25 mouse cellular contexts compared by ENCODE assay signal in the genomic region with DNA sequence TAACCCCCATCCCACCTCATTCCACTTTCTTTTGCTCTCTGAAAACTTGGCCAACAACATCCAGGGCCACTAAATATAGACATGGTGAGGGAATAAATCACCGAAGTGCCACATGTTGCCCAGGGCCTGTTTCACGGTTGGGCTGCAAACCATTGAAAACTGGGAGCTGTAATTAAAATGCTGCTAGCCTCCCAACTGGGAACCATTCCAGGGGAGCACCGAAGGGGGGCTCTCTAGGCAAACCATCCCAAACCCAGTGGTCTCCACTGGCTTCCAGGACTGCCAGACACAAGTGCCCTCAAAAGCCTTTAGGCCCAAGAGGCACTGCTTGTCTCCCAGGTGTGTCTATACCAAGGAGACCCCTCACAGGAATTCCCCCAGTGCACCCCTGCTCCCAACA. TPM values are rescaled to one million over a fixed set of nuclear protein-coding genes. Genes with fewer than 3 reads are reported as not detected.
A peak's percentile ranks its signal among the peaks of the same experiment; 100 is the strongest.
DNase-seq lines count a peak whose midpoint lies in the region; ATAC-seq and TF ChIP-seq lines count a peak whose summit lies in the region.
"Had no signal": no experiment of that assay in that cellular context is flagged by ENCODE, and none has a peak within 500 bp of the region (broad histone marks: within the 10 kb centered on the region; RNA-seq: fewer than 3 reads in every experiment).

No protein-coding gene starts in this region.

- no peak for TF ChIP-seq CTCF in kidney, postnatal 0 days (IDR thresholded peaks at IDR 0.05; ENCODE audit: low read depth)

- DNase-seq in forebrain, embryonic 11.5 days (ENCODE audit: low spot score) = no peak
- peak; percentile 39 for DNase-seq in kidney, postnatal 0 days (ENCODE audit: low spot score)
- no peak for DNase-seq in kidney, adult 18-20 months
- no peak for DNase-seq in neural tube, embryonic 10.5 days (ENCODE audit: extremely low spot score, low spot score)
- DNase-seq in spleen, postnatal 10 days (ENCODE audit: low spot score in 2 of 2) = no peak
- DNase-seq: adrenal gland, postnatal 25 days; cerebellum, adult 11-12 months; cerebellum, postnatal 25 days; embryo, embryonic 11 days; kidney, postnatal 14 days; layer of hippocampus, adult 9-11 months; lung, adult 2 months; lung, postnatal 36 days; retina, postnatal 1 day; thymus, postnatal 14 days had no signal

- no peak overlapping the region for H3K4me3 ChIP-seq in forebrain, embryonic 13.5 days
- H3K4me3 ChIP-seq in forebrain, embryonic 11.5 days (ENCODE audit: low read depth, low read length) = no peak overlapping the region
- H3K4me3 ChIP-seq in kidney, postnatal 0 days (replicated peaks; ENCODE audit: low read depth, low read length) = no peak overlapping the region
- H3K4me3 ChIP-seq in neural tube, embryonic 13.5 days = no peak overlapping the region
- no peak overlapping the region for H3K4me3 ChIP-seq in neural tube, embryonic 14.5 days (ENCODE audit: low read depth, low read length)
- H3K4me3 ChIP-seq: heart, embryonic 10.5 days; limb, embryonic 12.5 days; liver, embryonic 12.5 days; myocyte had no signal

- no peak overlapping the region for H3K9ac ChIP-seq in forebrain, embryonic 13.5 days
- no peak overlapping the region for H3K9ac ChIP-seq in forebrain, embryonic 11.5 days (ENCODE audit: low read length)
- no peak overlapping the region for H3K9ac ChIP-seq in kidney, postnatal 0 days (ENCODE audit: low read depth, low read length)
- H3K9ac ChIP-seq in neural tube, embryonic 13.5 days = no peak overlapping the region
- H3K9ac ChIP-seq in neural tube, embryonic 14.5 days (replicated peaks; ENCODE audit: low read depth, low read length) = no peak overlapping the region
- H3K9ac ChIP-seq: limb, embryonic 12.5 days; liver, embryonic 12.5 days had no signal

- no peaks in the 10 kb centered on the region for H3K9me3 ChIP-seq in forebrain, embryonic 13.5 days (replicated peaks)
- H3K9me3 ChIP-seq in forebrain, embryonic 11.5 days (ENCODE audit: control insufficient read depth, low read length) = no peaks in the 10 kb centered on the region
- no peaks in the 10 kb centered on the region for H3K9me3 ChIP-seq in kidney, postnatal 0 days (replicated peaks; ENCODE audit: low read length)
- H3K9me3 ChIP-seq in neural tube, embryonic 13.5 days = no peaks in the 10 kb centered on the region
- no peaks in the 10 kb centered on the region for H3K9me3 ChIP-seq in neural tube, embryonic 14.5 days (ENCODE audit: control insufficient read depth, low read length)
- H3K9me3 ChIP-seq: heart, embryonic 10.5 days; limb, embryonic 12.5 days; liver, embryonic 12.5 days had no signal

- no peaks in the 10 kb centered on the region for H3K27me3 ChIP-seq in forebrain, embryonic 13.5 days
- no peaks in the 10 kb centered on the region for H3K27me3 ChIP-seq in forebrain, embryonic 11.5 days (ENCODE audit: control insufficient read depth, insufficient read depth, low read length)
- no peaks in the 10 kb centered on the region for H3K27me3 ChIP-seq in kidney, postnatal 0 days (ENCODE audit: insufficient read depth, low read length)
- no peaks in the 10 kb centered on the region for H3K27me3 ChIP-seq in neural tube, embryonic 13.5 days
- no peaks in the 10 kb centered on the region for H3K27me3 ChIP-seq in neural tube, embryonic 14.5 days (ENCODE audit: control insufficient read depth, insufficient read depth, low read length)
- H3K27me3 ChIP-seq: limb, embryonic 12.5 days; liver, embryonic 12.5 days had no signal

- peak overlapping the region; percentile 72 for H3K27ac ChIP-seq in forebrain, embryonic 13.5 days
- H3K27ac ChIP-seq in forebrain, embryonic 11.5 days (ENCODE audit: low read depth, low read length) = no peak overlapping the region
- H3K27ac ChIP-seq in kidney, postnatal 0 days = no peak overlapping the region
- H3K27ac ChIP-seq in neural tube, embryonic 13.5 days (replicated peaks) = peak overlapping the region; percentile 55
- H3K27ac ChIP-seq in neural tube, embryonic 14.5 days (ENCODE audit: low read depth, low read length) = no peak overlapping the region
- H3K27ac ChIP-seq: heart, embryonic 10.5 days; limb, embryonic 12.5 days; liver, embryonic 12.5 days had no signal

- peak; percentile 66 for ATAC-seq in forebrain, embryonic 13.5 days
- no peak for ATAC-seq in forebrain, embryonic 11.5 days (replicated peaks; ENCODE audit: low FRiP score)
- ATAC-seq in kidney, postnatal 0 days (replicated peaks; ENCODE audit: low FRiP score, low read depth) = 0 out of 2 replicates have a peak, but pooled peaks have one; percentile 21
- peak; percentile 61 for ATAC-seq in neural tube, embryonic 13.5 days (ENCODE audit: low read depth)
- peak; percentile 38; the same call in 1 of the 2 replicates for ATAC-seq in neural tube, embryonic 14.5 days (ENCODE audit: low read depth)
- ATAC-seq: CD4-positive, CD25-positive, alpha-beta regulatory T cell, adult 4 months; liver, embryonic 12.5 days had no signal

- H3K4me2 ChIP-seq in forebrain, embryonic 13.5 days = no peak overlapping the region
- no peak overlapping the region for H3K4me2 ChIP-seq in forebrain, embryonic 11.5 days (ENCODE audit: low read depth, low read length, severe bottlenecking)
- no peak overlapping the region for H3K4me2 ChIP-seq in kidney, postnatal 0 days (ENCODE audit: low read length)
- H3K4me2 ChIP-seq in neural tube, embryonic 13.5 days = no peak overlapping the region
- H3K4me2 ChIP-seq in neural tube, embryonic 14.5 days (ENCODE audit: low read depth, low read length) = no peak overlapping the region
- H3K4me2 ChIP-seq: limb, embryonic 12.5 days; liver, embryonic 12.5 days had no signal

- 58% methylated on average over 3 of the region's 3 CpGs for WGBS in forebrain, embryonic 13.5 days
- WGBS in forebrain, embryonic 11.5 days = 82% methylated on average over 3 of the region's 3 CpGs
- 26% methylated on average over 3 of the region's 3 CpGs for WGBS in kidney, postnatal 0 days
- 48% methylated on average over 3 of the region's 3 CpGs for WGBS in neural tube, embryonic 13.5 days
- WGBS in neural tube, embryonic 14.5 days = 48% methylated on average over 3 of the region's 3 CpGs

- peaks cover 59% of the 10 kb centered on the region for H3K36me3 ChIP-seq in forebrain, embryonic 13.5 days (ENCODE audit: poor library complexity, severe bottlenecking)
- no peaks in the 10 kb centered on the region for H3K36me3 ChIP-seq in forebrain, embryonic 11.5 days (ENCODE audit: control insufficient read depth, insufficient read depth, low read length)
- H3K36me3 ChIP-seq in kidney, postnatal 0 days (ENCODE audit: insufficient read depth, low read length) = no peaks in the 10 kb centered on the region
- H3K36me3 ChIP-seq in neural tube, embryonic 13.5 days = no peaks in the 10 kb centered on the region
- no peaks in the 10 kb centered on the region for H3K36me3 ChIP-seq in neural tube, embryonic 14.5 days (ENCODE audit: control insufficient read depth, insufficient read depth, low read length)
- H3K36me3 ChIP-seq: heart, embryonic 10.5 days; limb, embryonic 12.5 days; liver, embryonic 12.5 days had no signal

- peaks cover 26% of the 10 kb centered on the region for H3K4me1 ChIP-seq in forebrain, embryonic 13.5 days
- no peaks in the 10 kb centered on the region for H3K4me1 ChIP-seq in forebrain, embryonic 11.5 days (replicated peaks; ENCODE audit: control insufficient read depth, insufficient read depth, low read length)
- H3K4me1 ChIP-seq in kidney, postnatal 0 days (replicated peaks; ENCODE audit: insufficient read depth, low read length) = peaks cover 4% of the 10 kb centered on the region; the same call in 1 of the 2 replicates
- peaks cover 14% of the 10 kb centered on the region; the same call in 1 of the 2 replicates for H3K4me1 ChIP-seq in neural tube, embryonic 13.5 days (replicated peaks)
- no peaks in the 10 kb centered on the region for H3K4me1 ChIP-seq in neural tube, embryonic 14.5 days (ENCODE audit: control insufficient read depth, insufficient read depth, low read length)
- H3K4me1 ChIP-seq: limb, embryonic 12.5 days; liver, embryonic 12.5 days had no signal

RNA-seq across cellular contexts. Expression of gene Wnt7a, which starts 31.9 kb away (rescaled TPM):
- 21.9 and 22.8 TPM in 2 replicates for polyA plus RNA-seq in forebrain, embryonic 13.5 days (2015; fragmentation: Nextera tagmentation; extraction: Ambion mirVana)
- 13.7 and 15.0 TPM in 2 replicates for polyA plus RNA-seq in forebrain, embryonic 11.5 days (2014; fragmentation: Nextera tagmentation; extraction: Ambion mirVana)
- 0.04 and 0.13 TPM in 2 replicates for polyA plus RNA-seq in kidney, postnatal 0 days (2015; fragmentation: Nextera tagmentation; extraction: Ambion mirVana)
- polyA plus RNA-seq in neural tube, embryonic 13.5 days (2015; fragmentation: Nextera tagmentation; extraction: Ambion mirVana) = 10.1 and 10.4 TPM in 2 replicates
- polyA plus RNA-seq in neural tube, embryonic 14.5 days (2014; fragmentation: Nextera tagmentation; extraction: Ambion mirVana) = 9.4 and 10.5 TPM in 2 replicates
- polyA plus RNA-seq: CD4-positive, CD25-positive, alpha-beta regulatory T cell, adult 4 months; gonadal fat pad, adult 2 months; heart, postnatal 0 days; liver, embryonic 12.5 days; myocyte had no signal

Comparison
In these comparisons a context has a peak if more than half of its experiments do, and no peak if none do; other contexts are left out.
1. H3K27ac ChIP-seq: peak in forebrain, embryonic 13.5 days (single experiment) and neural tube, embryonic 13.5 days (single experiment); none in forebrain, embryonic 11.5 days (single experiment), kidney, postnatal 0 days (single experiment) and neural tube, embryonic 14.5 days (single experiment).